9 mouse cellular contexts compared by ENCODE assay signal in genomic region chr10:128376099-128376454, GRCm38 (mm10). TPM values are rescaled to one million over a fixed set of nuclear protein-coding genes. Genes with fewer than 3 reads are reported as not detected.
DNase-seq lines count a peak whose midpoint lies in the region; ATAC-seq and TF ChIP-seq lines count a peak whose summit lies in the region.
"Had no signal": no experiment of that assay in that cellular context is flagged by ENCODE, and none has a peak within 500 bp of the region (broad histone marks: within the 10 kb centered on the region; RNA-seq: fewer than 3 reads in every experiment).

No protein-coding gene starts in this region.

- no peak for TF ChIP-seq POLR2A in spleen, adult 2 months (IDR thresholded peaks at IDR 0.05; ENCODE audit: low read depth, low read length)

- H3K27ac ChIP-seq in gastrocnemius, adult 2 months: peak overlapping the region; percentile 99
- no peak overlapping the region for H3K27ac ChIP-seq in spleen, adult 2 months (ENCODE audit: insufficient read depth, low read length)
- H3K27ac ChIP-seq in liver, embryonic 11.5 days (ENCODE audit: low read depth, low read length): peak overlapping the region; percentile 88
- peak overlapping the region; percentile 88 for H3K27ac ChIP-seq in stomach, embryonic 16.5 days (ENCODE audit: low read length)

- peaks cover 9% of the 10 kb centered on the region; the same call in 1 of the 2 replicates for H3K4me1 ChIP-seq in spleen, adult 2 months (ENCODE audit: control insufficient read depth, insufficient read depth, insufficient read length)
- peaks cover 26% of the 10 kb centered on the region for H3K4me1 ChIP-seq in liver, embryonic 11.5 days (replicated peaks; ENCODE audit: control insufficient read depth, insufficient read depth, low read length)
- H3K4me1 ChIP-seq in stomach, embryonic 16.5 days (ENCODE audit: control insufficient read depth, insufficient read depth, low read length): peaks cover 16% of the 10 kb centered on the region

- DNase-seq in gastrocnemius, adult 2 months: no peak
- no peak for DNase-seq in gastrocnemius, adult 18-20 months (ENCODE audit: low spot score)
- DNase-seq in spleen, adult 2 months (ENCODE audit: low read depth in 1 of 2, low spot score in 2 of 2): no peak
- DNase-seq in spleen, postnatal 14 days (ENCODE audit: low spot score in 2 of 2): no peak
- no peak for DNase-seq in liver, embryonic 11.5 days (ENCODE audit: low spot score)
- no peak for DNase-seq in gastrocnemius, postnatal 10 days
- DNase-seq: kidney, postnatal 4 days had no signal

- H3K9me3 ChIP-seq in liver, embryonic 11.5 days (ENCODE audit: control insufficient read depth, low read length): no peaks in the 10 kb centered on the region
- H3K9me3 ChIP-seq in stomach, embryonic 16.5 days (replicated peaks; ENCODE audit: control insufficient read depth, low read length): no peaks in the 10 kb centered on the region

- H3K36me3 ChIP-seq in spleen, adult 2 months (ENCODE audit: control insufficient read depth, insufficient read depth, low read length): peaks cover 8% of the 10 kb centered on the region
- peaks cover 9% of the 10 kb centered on the region; the same call in 1 of the 2 replicates for H3K36me3 ChIP-seq in liver, embryonic 11.5 days (ENCODE audit: control insufficient read depth, insufficient read depth, low read length)
- H3K36me3 ChIP-seq in stomach, embryonic 16.5 days (ENCODE audit: control insufficient read depth, insufficient read depth, low read length): peaks cover 14% of the 10 kb centered on the region

- no peak for ATAC-seq in liver, embryonic 11.5 days (replicated peaks; ENCODE audit: low FRiP score)
- ATAC-seq in stomach, embryonic 16.5 days (ENCODE audit: insufficient read depth, low FRiP score): no peak
- no peak for ATAC-seq in activated CD4-positive, CD25-positive, alpha-beta regulatory T cell, adult 4 months

- H3K27me3 ChIP-seq in spleen, adult 2 months (ENCODE audit: control insufficient read depth, insufficient read depth, low read length): no peaks in the 10 kb centered on the region
- H3K27me3 ChIP-seq in liver, embryonic 11.5 days (replicated peaks; ENCODE audit: control insufficient read depth, insufficient read depth, low read length): no peaks in the 10 kb centered on the region
- H3K27me3 ChIP-seq in stomach, embryonic 16.5 days (ENCODE audit: control insufficient read depth, insufficient read depth, low read length): no peaks in the 10 kb centered on the region

- TF ChIP-seq CTCF in gastrocnemius, adult 2 months (IDR thresholded peaks at IDR 0.05): no peak
- TF ChIP-seq CTCF in spleen, adult 2 months (IDR thresholded peaks at IDR 0.05; ENCODE audit: extremely low read depth, insufficient read depth, insufficient read length, insufficient replicate concordance): no peak

- intact Hi-C loops in gastrocnemius, adult 2 months (cut with DNase I): loop anchor here (2.0 to 10.0 kb wide), 3 partner anchors 39 to 169 kb away; partner anchors contain the start of genes Cs, Rpl41 and Zc3h10

- WGBS in spleen, adult 2 months: 67% methylated on average over 4 of the region's 4 CpGs
- 46% methylated on average over 4 of the region's 4 CpGs for WGBS in liver, embryonic 11.5 days
- WGBS in stomach, embryonic 16.5 days: 42% methylated on average over 4 of the region's 4 CpGs

- peak overlapping the region; percentile 94 for H3K4me3 ChIP-seq in gastrocnemius, adult 2 months
- peak overlapping the region; percentile 69; the same call in 1 of the 2 replicates for H3K4me3 ChIP-seq in spleen, adult 2 months (ENCODE audit: extremely low read depth, insufficient read depth, insufficient read length)
- peak overlapping the region; percentile 82 for H3K4me3 ChIP-seq in liver, embryonic 11.5 days (ENCODE audit: low read depth, low read length)
- peak overlapping the region; percentile 90 for H3K4me3 ChIP-seq in stomach, embryonic 16.5 days (replicated peaks; ENCODE audit: low read length)

- H3K4me2 ChIP-seq in liver, embryonic 11.5 days: peak overlapping the region; percentile 84
- H3K4me2 ChIP-seq in stomach, embryonic 16.5 days (ENCODE audit: low read depth, low read length): peak overlapping the region; percentile 63

- peak overlapping the region; percentile 87 for H3K9ac ChIP-seq in liver, embryonic 11.5 days (ENCODE audit: low read depth, low read length)
- peak overlapping the region; percentile 95; the same call in 1 of the 2 replicates for H3K9ac ChIP-seq in stomach, embryonic 16.5 days (ENCODE audit: low read length)

RNA-seq across cellular contexts. Expression of gene Ankrd52, which starts 0.8 kb away (rescaled TPM):
- 10 to 100 TPM; 46.7 to 58.9 TPM for total RNA-seq in gastrocnemius, adult 2 months (2021)
- 10 to 100 TPM; 44.5 to 47.0 TPM for total RNA-seq in gastrocnemius, adult 18-20 months (2021)
- polyA plus RNA-seq in spleen, adult 2 months (2012; rRNA removed): 31.1 and 36.9 TPM in 2 replicates
- polyA plus RNA-seq in liver, embryonic 11.5 days (2014; fragmentation: Nextera tagmentation; extraction: Ambion mirVana): 12.2 and 13.4 TPM in 2 replicates
- 8.4 and 10.0 TPM in 2 replicates for polyA plus RNA-seq in stomach, embryonic 16.5 days (2015; fragmentation: Nextera tagmentation; extraction: Ambion mirVana)
- total RNA-seq in gastrocnemius, postnatal 10 days (2021): 10 to 100 TPM; 47.3 to 50.9 TPM
- polyA plus RNA-seq in activated CD4-positive, CD25-positive, alpha-beta regulatory T cell, adult 4 months (2017; shearing (Covaris generic)): 1 to 10 TPM; 2.6 to 4.5 TPM

RNA-seq across cellular contexts. Expression of gene Coq10a, which starts 7.3 kb away (rescaled TPM):
- 100 to 1,000 TPM; 447 to 542 TPM for total RNA-seq in gastrocnemius, adult 2 months (2021)
- total RNA-seq in gastrocnemius, adult 18-20 months (2021): 100 to 1,000 TPM; 388 to 467 TPM
- polyA plus RNA-seq in spleen, adult 2 months (2012; rRNA removed): 32.1 and 63.8 TPM in 2 replicates
- 8.4 and 10.5 TPM in 2 replicates for polyA plus RNA-seq in liver, embryonic 11.5 days (2014; fragmentation: Nextera tagmentation; extraction: Ambion mirVana)
- 3.4 and 3.5 TPM in 2 replicates for polyA plus RNA-seq in stomach, embryonic 16.5 days (2015; fragmentation: Nextera tagmentation; extraction: Ambion mirVana)
- 100 to 1,000 TPM; 170 to 198 TPM for total RNA-seq in gastrocnemius, postnatal 10 days (2021)
- 10 to 100 TPM; 14.3 to 20.3 TPM for polyA plus RNA-seq in activated CD4-positive, CD25-positive, alpha-beta regulatory T cell, adult 4 months (2017; shearing (Covaris generic))

RNA-seq across cellular contexts. Expression of gene Slc39a5, which starts 25.0 kb away (rescaled TPM):
- total RNA-seq in gastrocnemius, adult 2 months (2021): not detected
- total RNA-seq in gastrocnemius, adult 18-20 months (2021): not detected
- polyA plus RNA-seq in spleen, adult 2 months (2012; rRNA removed): 15.2 and 17.1 TPM in 2 replicates
- polyA plus RNA-seq in liver, embryonic 11.5 days (2014; fragmentation: Nextera tagmentation; extraction: Ambion mirVana): 16.5 and 17.6 TPM in 2 replicates
- 28.7 and 32.9 TPM in 2 replicates for polyA plus RNA-seq in stomach, embryonic 16.5 days (2015; fragmentation: Nextera tagmentation; extraction: Ambion mirVana)
- total RNA-seq in gastrocnemius, postnatal 10 days (2021): not detected
- polyA plus RNA-seq in activated CD4-positive, CD25-positive, alpha-beta regulatory T cell, adult 4 months (2017; shearing (Covaris generic)): not detected

RNA-seq across cellular contexts. Expression of gene Nabp2, which starts 35.2 kb away (rescaled TPM):
- 10 to 100 TPM; 56.7 to 59.0 TPM for total RNA-seq in gastrocnemius, adult 2 months (2021)
- total RNA-seq in gastrocnemius, adult 18-20 months (2021): 10 to 100 TPM; 61.0 to 65.2 TPM
- polyA plus RNA-seq in spleen, adult 2 months (2012; rRNA removed): 19.8 and 21.2 TPM in 2 replicates
- polyA plus RNA-seq in liver, embryonic 11.5 days (2014; fragmentation: Nextera tagmentation; extraction: Ambion mirVana): 101 and 104 TPM in 2 replicates
- polyA plus RNA-seq in stomach, embryonic 16.5 days (2015; fragmentation: Nextera tagmentation; extraction: Ambion mirVana): 72.0 and 75.5 TPM in 2 replicates
- 10 to 100 TPM; 50.7 to 51.3 TPM for total RNA-seq in gastrocnemius, postnatal 10 days (2021)
- polyA plus RNA-seq in activated CD4-positive, CD25-positive, alpha-beta regulatory T cell, adult 4 months (2017; shearing (Covaris generic)): 10 to 100 TPM; 75.0 to 81.0 TPM

RNA-seq across cellular contexts. Expression of gene Rnf41, which starts 35.4 kb away (rescaled TPM):
- 10 to 100 TPM; 13.3 to 13.4 TPM for total RNA-seq in gastrocnemius, adult 2 months (2021)
- total RNA-seq in gastrocnemius, adult 18-20 months (2021): 10 to 100 TPM; 12.7 to 13.2 TPM
- 24.1 and 29.4 TPM in 2 replicates for polyA plus RNA-seq in spleen, adult 2 months (2012; rRNA removed)
- polyA plus RNA-seq in liver, embryonic 11.5 days (2014; fragmentation: Nextera tagmentation; extraction: Ambion mirVana): 19.1 and 20.4 TPM in 2 replicates
- 37.0 and 38.5 TPM in 2 replicates for polyA plus RNA-seq in stomach, embryonic 16.5 days (2015; fragmentation: Nextera tagmentation; extraction: Ambion mirVana)
- total RNA-seq in gastrocnemius, postnatal 10 days (2021): 10 to 100 TPM; 16.4 to 19.1 TPM
- 10 to 100 TPM; 26.1 to 39.3 TPM for polyA plus RNA-seq in activated CD4-positive, CD25-positive, alpha-beta regulatory T cell, adult 4 months (2017; shearing (Covaris generic))

Comparison
In these comparisons a context has a peak if more than half of its experiments do, and no peak if none do; other contexts are left out.
1. RNA of gene Slc39a5, which starts 25.0 kb away (polyA plus RNA-seq): 28.7 to 32.9 TPM in stomach, embryonic 16.5 days, 16.5 to 17.6 TPM in liver, embryonic 11.5 days and 15.2 to 17.1 TPM in spleen, adult 2 months; not detected in activated CD4-positive, CD25-positive, alpha-beta regulatory T cell, adult 4 months; every median in the first group is over 10 times any median in the second.
2. Peak in every context shown above with its lines, with median percentiles within 50 percentile points of each other: H3K4me3 ChIP-seq.